Comparison of ENCODE assay signal across 8 mouse cellular contexts in genomic region chr11:23770760-23771506, GRCm38 (mm10). TPM values are rescaled to one million over a fixed set of nuclear protein-coding genes. Genes with fewer than 3 reads are reported as not detected.
DNase-seq lines count a peak whose midpoint lies in the region; ATAC-seq lines count a peak whose summit lies in the region.

Gene Rel (minus strand): TSS chr11:23770970.

- peak within 1 kb of the TSS; percentile 95 for H3K27ac ChIP-seq in intestine, embryonic 14.5 days (ENCODE audit: low read depth)

- H3K4me1 ChIP-seq in intestine, embryonic 14.5 days (replicated peaks; ENCODE audit: control insufficient read depth, insufficient read depth, low read length) = no peaks in the 10 kb centered on the region; the same call in 1 of the 2 replicates

- H3K9ac ChIP-seq in intestine, embryonic 14.5 days (ENCODE audit: low read length) = peak within 1 kb of the TSS; percentile 75

- WGBS in intestine, embryonic 14.5 days = under 1% methylated on average over 62 of the region's 88 CpGs

- ATAC-seq in intestine, embryonic 14.5 days (replicated peaks; ENCODE audit: low FRiP score, low TSS enrichment, low read depth) = peak; percentile 94

- no peaks in the 10 kb centered on the region for H3K27me3 ChIP-seq in intestine, embryonic 14.5 days (replicated peaks; ENCODE audit: control insufficient read depth, insufficient read depth, low read length)

- peak within 1 kb of the TSS; percentile 91 for H3K4me2 ChIP-seq in intestine, embryonic 14.5 days (ENCODE audit: low read length)

- 0 out of 2 replicates have a peak, but pooled peaks cover 2% of the 10 kb centered on the region for H3K9me3 ChIP-seq in intestine, embryonic 14.5 days (ENCODE audit: control insufficient read depth, low read length)

- peak within 1 kb of the TSS; percentile 81 for H3K4me3 ChIP-seq in intestine, embryonic 14.5 days (ENCODE audit: low read depth, low read length)

- DNase-seq in adipocyte (ENCODE audit: low spot score) = peak; percentile 95
- peak; percentile 82 for DNase-seq in embryo, embryonic 10.5 days (ENCODE audit: low spot score)
- DNase-seq in gastrocnemius, postnatal 25 days = peak; percentile 96
- peak; percentile 96 for DNase-seq in intestine, embryonic 14.5 days (ENCODE audit: low spot score)
- peak; percentile 86 to 90 for DNase-seq in left cerebral cortex, postnatal 14 days (ENCODE audit: low spot score in 2 of 2)
- peak; percentile 88 for DNase-seq in mesoderm, embryonic 11.5 days (ENCODE audit: low read depth, low spot score)
- DNase-seq in right cerebral cortex, postnatal 36 days (ENCODE audit: low spot score in 2 of 2) = peak; percentile 89 to 90
- peak; percentile 92 for DNase-seq in yolk sac, embryonic 10.5 days (ENCODE audit: low spot score)

- no peaks in the 10 kb centered on the region for H3K36me3 ChIP-seq in intestine, embryonic 14.5 days (ENCODE audit: control insufficient read depth, insufficient read depth, low read length)

- intact Hi-C loops in left cerebral cortex, postnatal 14 days (cut with DNase I) = no loop called here

RNA-seq across cellular contexts. Expression of gene Rel, which starts in this region (rescaled TPM):
- total RNA-seq in gastrocnemius, postnatal 25 days (2021) = 1 to 10 TPM; 2.2 to 2.5 TPM
- 1.1 TPM in 2 replicates for polyA plus RNA-seq in intestine, embryonic 14.5 days (2014; fragmentation: Nextera tagmentation; extraction: Ambion mirVana)
- 1 to 10 TPM; 4.3 TPM for total RNA-seq in left cerebral cortex, postnatal 14 days (2021)

Comparison
In these comparisons a context has a peak if more than half of its experiments do, and no peak if none do; other contexts are left out.
1. Peak in every context shown above with its lines: DNase-seq, ATAC-seq, H3K4me3 ChIP-seq and H3K27ac ChIP-seq.